Comparison of ENCODE assay signal across 13 mouse cellular contexts in genomic region chr2:106713151-106713550, GRCm38 (mm10). TPM values are rescaled to one million over a fixed set of nuclear protein-coding genes. Genes with fewer than 3 reads are reported as not detected.
DNase-seq lines count a peak whose midpoint lies in the region; ATAC-seq lines count a peak whose summit lies in the region.
"Had no signal": no experiment of that assay in that cellular context is flagged by ENCODE, and none has a peak within 500 bp of the region (broad histone marks: within the 10 kb centered on the region; RNA-seq: fewer than 3 reads in every experiment).

No protein-coding gene starts in this region.

- no peak overlapping the region for H3K4me2 ChIP-seq in heart, embryonic 11.5 days
- H3K4me2 ChIP-seq: heart, embryonic 13.5 days; liver, embryonic 15.5 days had no signal

- intact Hi-C loops in heart, postnatal 36 days (cut with DNase I): no loop called here

- DNase-seq in heart, postnatal 36 days: no peak
- peak; percentile 62 for DNase-seq in adrenal gland, postnatal 14 days
- DNase-seq in cerebellum, postnatal 14 days: peak; percentile 25 to 54
- DNase-seq in limb, embryonic 10.5 days (ENCODE audit: low spot score): no peak
- no peak for DNase-seq in liver
- no peak for DNase-seq in thymus, postnatal 4 days
- DNase-seq in thymus, postnatal 0 days (ENCODE audit: low spot score): no peak
- DNase-seq: right cerebral cortex, postnatal 25 days had no signal

- peak overlapping the region; percentile 1; the same call in 1 of the 2 replicates for H3K27ac ChIP-seq in heart, embryonic 11.5 days (ENCODE audit: low read depth, low read length)
- peak overlapping the region; percentile 62; the same call in 1 of the 2 replicates for H3K27ac ChIP-seq in limb, embryonic 10.5 days
- H3K27ac ChIP-seq: heart, embryonic 13.5 days; liver, embryonic 15.5 days had no signal

- H3K27me3 ChIP-seq in heart, embryonic 11.5 days (ENCODE audit: control insufficient read depth, insufficient read depth, low read length): no peaks in the 10 kb centered on the region
- no peaks in the 10 kb centered on the region for H3K27me3 ChIP-seq in limb, embryonic 10.5 days (ENCODE audit: low read depth, poor library complexity, severe bottlenecking)
- H3K27me3 ChIP-seq: CH12.LX; heart, embryonic 13.5 days; liver, embryonic 15.5 days had no signal

- 39% methylated on average over 4 of the region's 4 CpGs for WGBS in heart, embryonic 11.5 days (ENCODE audit: insufficient replicate concordance)
- WGBS in limb, embryonic 10.5 days: 13% methylated on average over 4 of the region's 4 CpGs

- H3K4me1 ChIP-seq in heart, embryonic 11.5 days (ENCODE audit: control insufficient read depth, insufficient read depth, low read length): 0 out of 2 replicates have a peak, but pooled peaks cover 3% of the 10 kb centered on the region
- H3K4me1 ChIP-seq in limb, embryonic 10.5 days: peaks cover 71% of the 10 kb centered on the region

- H3K4me3 ChIP-seq in heart, embryonic 11.5 days (ENCODE audit: low read depth, low read length): no peak overlapping the region
- no peak overlapping the region for H3K4me3 ChIP-seq in limb, embryonic 10.5 days
- H3K4me3 ChIP-seq: heart, embryonic 13.5 days; liver, embryonic 15.5 days had no signal

- H3K9ac ChIP-seq in heart, embryonic 11.5 days (ENCODE audit: low read depth, low read length): no peak overlapping the region
- H3K9ac ChIP-seq: heart, embryonic 13.5 days; liver, embryonic 15.5 days had no signal

- no peaks in the 10 kb centered on the region for H3K9me3 ChIP-seq in heart, embryonic 11.5 days (replicated peaks; ENCODE audit: control insufficient read depth, low read length)
- H3K9me3 ChIP-seq in limb, embryonic 10.5 days (replicated peaks): no peaks in the 10 kb centered on the region
- H3K9me3 ChIP-seq: heart, embryonic 13.5 days; liver, embryonic 15.5 days had no signal

- ATAC-seq in heart, embryonic 11.5 days (replicated peaks; ENCODE audit: insufficient number of reproducible peaks, low FRiP score, low TSS enrichment): no peak
- ATAC-seq: inflammation-experienced regulatory T-cells, adult 6 months had no signal

- peaks cover 3% of the 10 kb centered on the region; the same call in 1 of the 2 replicates for H3K36me3 ChIP-seq in heart, embryonic 11.5 days (ENCODE audit: control insufficient read depth, insufficient read depth, low read length)
- peaks cover 13% of the 10 kb centered on the region for H3K36me3 ChIP-seq in limb, embryonic 10.5 days
- H3K36me3 ChIP-seq: liver, embryonic 15.5 days had no signal

RNA-seq across cellular contexts. Expression of gene Mpped2, which starts 20.1 kb away (rescaled TPM):
- polyA plus RNA-seq in heart, embryonic 11.5 days (2014; fragmentation: Nextera tagmentation; extraction: Ambion mirVana): 124 and 126 TPM in 2 replicates
- total RNA-seq in heart, postnatal 36 days (2021): 10 to 100 TPM; 13.8 to 19.7 TPM
- total RNA-seq in adrenal gland, postnatal 14 days (2021): 28.2 and 35.6 TPM in 2 replicates
- 64.3 and 106 TPM in 2 replicates for polyA plus RNA-seq in limb, embryonic 10.5 days (2016; fragmentation: Nextera tagmentation; extraction: Ambion mirVana)
- 8.1 and 8.4 TPM in 2 replicates for polyA plus RNA-seq in thymus, postnatal 0 days (2015; fragmentation: Nextera tagmentation; extraction: Ambion mirVana)
- total RNA-seq: CH12.LX had no signal

Comparison
In these comparisons a context has a peak if more than half of its experiments do, and no peak if none do; other contexts are left out.
1. DNase-seq: peak in adrenal gland, postnatal 14 days (single experiment) and cerebellum, postnatal 14 days (2 of 2); none in heart, postnatal 36 days (0 of 2), limb, embryonic 10.5 days (single experiment), liver (single experiment), thymus, postnatal 4 days (single experiment) and thymus, postnatal 0 days (single experiment).